In the genomic region with DNA sequence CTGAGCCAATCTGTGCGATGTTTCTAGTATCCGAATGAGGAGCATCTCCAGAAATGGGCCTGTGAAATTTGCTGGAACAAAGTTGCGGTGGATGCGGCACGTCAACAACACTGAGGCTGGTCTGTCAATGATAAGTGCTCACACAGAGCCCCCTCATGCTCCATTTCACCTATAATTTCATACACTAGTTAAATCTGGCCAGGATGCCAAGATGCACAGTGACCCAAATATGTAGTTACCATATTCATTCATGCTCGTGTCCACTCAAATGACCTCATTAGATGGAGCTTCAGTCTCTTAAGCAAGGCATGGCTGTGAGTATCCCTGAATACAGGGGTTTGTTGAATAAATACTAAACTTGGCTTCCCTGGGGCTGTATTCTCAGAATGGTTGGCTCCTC, we compare ENCODE assay signal across 16 mouse cellular contexts.
"Had no signal": no experiment of that assay in that cellular context is flagged by ENCODE, and none has a peak within 500 bp of the region (broad histone marks: within the 10 kb centered on the region; RNA-seq: fewer than 3 reads in every experiment).

No protein-coding gene starts in this region.

- H3K9ac ChIP-seq: neural tube, embryonic 12.5 days; neural tube, embryonic 13.5 days; neural tube, embryonic 15.5 days; stomach, embryonic 15.5 days had no signal

- H3K4me2 ChIP-seq: neural tube, embryonic 12.5 days; neural tube, embryonic 13.5 days; neural tube, embryonic 15.5 days; stomach, embryonic 15.5 days had no signal

- DNase-seq: right cerebral cortex, adult 18-20 months; right cerebral cortex, postnatal 14 days; right cerebral cortex, postnatal 25 days; right cerebral cortex, postnatal 4 days; spleen, adult 18-20 months; thymus, adult 18-20 months; thymus, adult 2 months; thymus, postnatal 14 days; thymus, postnatal 25 days; thymus, postnatal 36 days; thymus, postnatal 4 days had no signal

- H3K9me3 ChIP-seq: neural tube, embryonic 12.5 days; neural tube, embryonic 13.5 days; neural tube, embryonic 15.5 days; stomach, embryonic 15.5 days had no signal

- H3K27ac ChIP-seq: neural tube, embryonic 12.5 days; neural tube, embryonic 13.5 days; neural tube, embryonic 15.5 days; stomach, embryonic 15.5 days; stomach, postnatal 0 days had no signal

- H3K4me3 ChIP-seq: neural tube, embryonic 12.5 days; neural tube, embryonic 13.5 days; neural tube, embryonic 15.5 days; stomach, embryonic 15.5 days had no signal

- H3K36me3 ChIP-seq: neural tube, embryonic 12.5 days; neural tube, embryonic 13.5 days; neural tube, embryonic 15.5 days; stomach, embryonic 15.5 days had no signal

- H3K27me3 ChIP-seq: neural tube, embryonic 12.5 days; neural tube, embryonic 13.5 days; neural tube, embryonic 15.5 days; stomach, embryonic 15.5 days had no signal

- H3K4me1 ChIP-seq: neural tube, embryonic 12.5 days; neural tube, embryonic 13.5 days; neural tube, embryonic 15.5 days; stomach, embryonic 15.5 days had no signal
